Mouse (Mus musculus) olfactory bulb, adult 2 months (tissue): ENCODE results near the gene Cox6a2. TPM values are rescaled to one million over a fixed set of nuclear protein-coding genes. Genes with fewer than 3 reads are reported as not detected.
A peak's percentile ranks its signal among the peaks of the same experiment; 100 is the strongest.

Experiments used
- H3K27ac ChIP-seq: fragments of 200-500 bp; 2 replicates; pipeline ENCODE4 v1.5.1; 2012; ENCODE audit warnings: low read depth, low read length; ENCODE audit not compliant: insufficient read depth
- H3K4me1 ChIP-seq: fragments of 200-500 bp; 2 replicates; pipeline ENCODE4 v1.6.1; 2012; ENCODE audit warnings: low read length; ENCODE audit not compliant: control insufficient read depth, insufficient read depth
- H3K4me3 ChIP-seq: fragments of 200-500 bp; 2 replicates; pipeline ENCODE4 v1.5.1; 2012; ENCODE audit warnings: mild to moderate bottlenecking, low read depth, low read length, moderate library complexity; ENCODE audit not compliant: insufficient read depth
- CTCF ChIP-seq: fragments of 200-500 bp; IDR thresholded peaks from 2 replicates; pipeline ENCODE4 v1.5.1; 2012; ENCODE audit warnings: low read depth, mild to moderate bottlenecking, low read length, moderate library complexity; ENCODE audit not compliant: insufficient read depth
- POLR2A ChIP-seq: fragments of 200-500 bp; IDR thresholded peaks from 2 replicates; pipeline ENCODE4 v1.6.1; 2012; ENCODE audit warnings: mild to moderate bottlenecking, low read depth, low read length, moderate library complexity; ENCODE audit not compliant: insufficient read depth
- WGBS: fragments of 180-500 bp; shearing (Covaris S2); methylation state at CpG from one replicate; pipeline ENCODE4 v1.1.7; 2018; 5-methylcytosine and 5-hydroxymethylcytosine counted together
- polyA plus RNA-seq: library from polyadenylated mRNA; stranded (reverse); fragments of >200 nt; gene quantifications from 2 replicates; pipeline ENCODE4 v1.2.4, GENCODE M21; 2012; ENCODE audit warnings: low replicate concordance; ENCODE audit not compliant: missing spikeins, insufficient read depth, insufficient read length

The Cox6a2 gene
- polyA plus RNA-seq, 1 experiment: not detected

DNA sequence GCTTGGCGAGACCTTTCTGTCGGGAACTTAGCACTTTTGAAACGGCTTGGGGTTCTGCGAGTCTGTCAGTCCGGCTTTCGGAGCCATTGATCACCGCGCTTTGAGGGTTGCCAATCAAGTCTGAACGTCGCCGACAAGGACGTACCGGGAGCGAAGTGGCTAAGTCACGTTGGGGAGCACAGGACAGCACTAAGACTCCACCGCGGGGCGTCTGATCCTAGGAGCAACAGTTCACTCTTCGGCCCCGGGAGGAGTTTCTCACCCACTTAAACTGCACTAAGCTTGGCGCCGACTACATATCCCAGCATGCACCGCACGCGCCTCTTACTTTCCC is 31.4 kb upstream of the Cox6a2 start:
- under 1% methylated on average over 25 of the region's 25 CpGs for WGBS
- peak overlapping the region; percentile 17; the same call in 1 of the 2 replicates for H3K27ac ChIP-seq
- H3K4me3 ChIP-seq: peak overlapping the region; percentile 72
- TF ChIP-seq CTCF (no peak), POLR2A (no peak)
- peaks cover 11% of the 10 kb centered on the region for H3K4me1 ChIP-seq

DNA sequence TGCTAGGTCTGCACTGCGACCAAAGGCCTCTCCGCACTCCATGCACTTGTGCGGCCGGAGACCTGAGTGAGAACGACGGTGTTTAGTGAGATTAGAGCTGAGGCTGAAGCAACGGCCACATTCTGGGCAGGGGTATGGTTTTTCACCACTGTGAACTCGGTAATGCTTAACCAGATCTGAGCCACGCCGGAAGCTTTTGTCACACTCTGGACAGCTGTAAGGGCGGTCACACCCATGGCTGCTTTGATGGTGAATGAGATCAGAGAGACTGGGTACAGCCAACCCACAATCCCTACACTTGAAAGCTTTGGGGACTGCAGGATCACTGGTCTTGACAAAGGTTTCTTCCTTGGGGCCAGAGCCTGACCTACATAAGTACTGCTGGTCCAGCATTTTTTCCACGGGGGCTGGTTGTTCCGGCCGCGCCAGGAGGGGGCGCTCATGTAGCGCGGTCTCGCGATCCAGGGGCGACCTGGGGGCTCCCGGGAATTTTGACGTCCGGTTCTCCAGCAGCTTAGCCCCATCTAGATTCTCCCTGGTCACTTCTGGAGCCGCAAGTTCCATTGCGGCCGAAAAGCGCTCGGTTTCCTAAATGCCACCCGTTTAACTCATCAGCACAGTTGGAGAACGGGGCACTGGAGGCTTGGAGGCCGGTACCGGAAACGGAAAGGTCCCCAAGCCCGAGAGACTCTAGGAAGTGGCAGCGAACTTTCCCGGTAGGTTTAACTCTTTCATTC is 30.8 kb upstream of the Cox6a2 start, which contains the start of gene Armc5:
TSS of gene Armc5 (plus strand) at position 487 of the 737 bp plus-strand sequence.
- WGBS: 23% methylated on average over 37 of the region's 37 CpGs
- peak within 1 kb of the TSS; percentile 72 for H3K4me3 ChIP-seq
- H3K27ac ChIP-seq: peak within 1 kb of the TSS; percentile 87
- peaks cover 11% of the 10 kb centered on the region for H3K4me1 ChIP-seq
- TF ChIP-seq POLR2A: no peak
- peak; percentile 97 for TF ChIP-seq CTCF

DNA sequence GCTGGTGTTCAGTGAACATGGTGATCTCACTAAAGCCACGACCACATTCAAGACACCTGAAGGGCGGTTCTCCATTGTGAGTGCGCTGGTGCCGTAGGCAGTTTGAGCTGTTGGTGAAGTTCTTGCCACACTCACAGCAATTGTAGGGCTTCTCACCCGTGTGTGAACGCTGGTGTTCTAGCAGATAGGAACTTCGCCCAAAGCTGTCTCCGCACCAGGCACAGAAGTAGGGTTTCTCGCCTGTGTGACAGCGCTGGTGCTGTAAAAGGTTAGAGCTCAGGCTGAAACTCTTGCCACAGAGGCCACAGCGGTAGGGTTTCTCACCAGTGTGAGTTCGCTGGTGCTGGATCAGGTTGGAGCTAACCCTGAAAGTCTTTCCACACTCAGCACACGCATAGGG is 30.2 kb upstream of the Cox6a2 start:
- WGBS: 94% methylated on average over 13 of the region's 13 CpGs
- peaks cover 11% of the 10 kb centered on the region for H3K4me1 ChIP-seq
- no peak overlapping the region for H3K27ac ChIP-seq
- TF ChIP-seq POLR2A (no peak), CTCF (no peak)
- H3K4me3 ChIP-seq: no peak overlapping the region

DNA sequence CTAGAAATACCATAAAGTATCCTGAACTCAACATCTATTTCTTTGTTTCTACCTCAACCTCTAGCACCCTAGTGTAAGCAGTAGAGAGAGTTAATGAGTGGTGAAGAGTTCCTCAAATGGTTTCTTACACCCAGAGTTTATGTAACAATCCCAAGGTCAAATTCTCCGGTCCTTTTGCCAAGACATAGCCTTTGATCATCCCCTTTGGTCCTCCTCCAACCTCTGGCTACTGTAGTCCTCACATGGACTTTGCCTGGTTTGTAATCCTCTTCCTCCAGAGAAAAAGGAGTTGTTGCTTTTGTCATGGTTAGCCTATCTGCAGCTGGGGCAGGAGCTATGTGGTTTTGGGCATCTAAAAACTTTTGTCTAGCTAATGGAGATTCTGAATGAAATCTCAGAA is 29.3 kb upstream of the Cox6a2 start:
- Histone ChIP-seq H3K4me1 (peaks cover 11% of the 10 kb centered on the region), H3K27ac (no peak overlapping the region), H3K4me3 (no peak overlapping the region)
- TF ChIP-seq POLR2A: no peak
- TF ChIP-seq CTCF: no peak
- 76% methylated on average over 1 of the region's 1 CpGs for WGBS

DNA sequence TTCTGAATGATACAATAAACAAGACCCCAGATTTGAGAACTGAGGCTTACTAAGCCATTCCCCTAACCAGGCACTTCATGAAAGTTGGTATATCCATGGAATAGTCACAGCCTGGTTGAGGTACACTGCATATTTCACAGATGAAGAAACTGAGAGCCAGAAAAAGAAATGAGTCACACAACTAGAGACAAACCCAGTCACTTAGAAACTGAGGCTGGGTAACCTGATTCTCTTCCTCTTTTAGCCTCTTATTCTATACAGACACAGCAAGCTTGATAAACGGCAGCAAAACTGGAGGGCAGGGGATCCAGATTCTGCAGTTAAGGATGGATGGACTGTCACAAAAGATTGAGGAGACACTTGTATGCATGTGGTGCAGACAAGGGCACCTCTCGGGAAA is 28.6 kb upstream of the Cox6a2 start:
- Histone ChIP-seq H3K4me3 (no peak overlapping the region), H3K4me1 (peaks cover 9% of the 10 kb centered on the region), H3K27ac (no peak overlapping the region)
- WGBS: 94% methylated on average over 2 of the region's 2 CpGs
- no peak for TF ChIP-seq POLR2A
- no peak for TF ChIP-seq CTCF

DNA sequence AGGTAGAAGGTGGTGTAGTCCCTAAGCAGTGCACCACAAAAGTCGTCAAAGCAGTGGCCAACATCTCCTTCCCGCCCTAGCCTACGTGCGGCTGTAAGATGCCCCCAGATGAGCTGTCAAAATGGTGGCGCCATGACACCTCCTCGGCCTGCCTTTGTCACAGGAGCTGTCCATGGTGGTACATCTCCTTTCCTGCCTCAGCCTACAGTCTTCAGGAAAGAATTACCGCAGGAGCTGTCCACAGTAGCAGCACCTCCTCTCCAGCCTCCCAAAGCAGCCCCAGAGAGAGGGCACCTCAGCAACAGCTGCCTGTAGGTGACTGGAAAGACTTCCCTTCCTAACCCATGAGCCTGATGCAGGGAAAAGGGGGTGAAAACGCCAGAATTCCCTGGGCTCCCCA is 25.6 kb upstream of the Cox6a2 start:
- 66% methylated on average over 8 of the region's 8 CpGs for WGBS
- Histone ChIP-seq H3K27ac (no peak overlapping the region), H3K4me3 (no peak overlapping the region), H3K4me1 (peaks cover 5% of the 10 kb centered on the region)
- TF ChIP-seq POLR2A (no peak), CTCF (no peak)

DNA sequence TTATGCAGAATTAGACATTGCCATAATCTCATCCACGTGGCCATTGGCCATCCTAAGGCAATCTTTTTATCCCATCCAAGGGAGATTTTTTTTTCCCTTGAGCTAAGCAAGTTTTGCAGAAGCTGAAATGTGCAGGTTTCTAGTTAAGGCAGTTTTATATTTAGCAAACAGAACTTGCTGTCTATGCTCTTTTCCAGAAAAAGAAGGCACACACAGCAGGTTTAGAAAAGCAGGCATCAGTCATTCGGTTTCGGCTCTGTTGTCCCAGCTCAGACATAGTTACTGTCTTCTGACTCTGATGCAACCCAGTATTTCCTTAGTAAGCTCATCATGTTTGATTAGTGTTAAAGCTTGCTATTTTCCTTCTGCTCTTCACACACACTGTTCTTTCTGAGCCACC is 14.7 kb upstream of the Cox6a2 start:
- 72% methylated on average over 3 of the region's 3 CpGs for WGBS
- TF ChIP-seq POLR2A: no peak
- TF ChIP-seq CTCF: no peak
- no peak overlapping the region for H3K27ac ChIP-seq

DNA sequence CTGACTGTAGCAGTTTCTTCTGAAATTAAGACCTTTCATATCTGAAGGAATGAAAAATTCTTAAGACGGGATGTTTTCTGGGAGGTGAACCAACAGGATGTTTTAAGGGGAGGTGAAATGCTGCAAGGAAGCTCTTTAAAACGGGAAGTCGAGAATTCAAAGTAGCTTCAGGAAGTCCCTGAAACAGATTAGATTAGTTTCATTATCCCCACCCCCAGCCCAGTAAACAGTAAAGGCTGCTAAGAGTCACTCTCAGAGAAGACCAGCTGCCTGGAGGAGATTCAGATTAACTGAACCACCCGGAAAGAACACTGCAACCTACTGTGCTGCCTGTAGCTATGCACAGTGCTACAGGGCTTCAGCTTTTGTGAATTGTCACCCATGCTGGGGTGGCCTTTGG is 13.8 kb upstream of the Cox6a2 start:
- no peak overlapping the region for H3K4me3 ChIP-seq
- H3K4me1 ChIP-seq: no peaks in the 10 kb centered on the region
- H3K27ac ChIP-seq: no peak overlapping the region
- WGBS: 89% methylated on average over 4 of the region's 4 CpGs
- TF ChIP-seq CTCF: no peak
- TF ChIP-seq POLR2A: no peak

More for the DNA sequence above, 14.7 kb upstream of the Cox6a2 start:
- Histone ChIP-seq H3K4me3 (no peak overlapping the region), H3K4me1 (no peaks in the 10 kb centered on the region)

DNA sequence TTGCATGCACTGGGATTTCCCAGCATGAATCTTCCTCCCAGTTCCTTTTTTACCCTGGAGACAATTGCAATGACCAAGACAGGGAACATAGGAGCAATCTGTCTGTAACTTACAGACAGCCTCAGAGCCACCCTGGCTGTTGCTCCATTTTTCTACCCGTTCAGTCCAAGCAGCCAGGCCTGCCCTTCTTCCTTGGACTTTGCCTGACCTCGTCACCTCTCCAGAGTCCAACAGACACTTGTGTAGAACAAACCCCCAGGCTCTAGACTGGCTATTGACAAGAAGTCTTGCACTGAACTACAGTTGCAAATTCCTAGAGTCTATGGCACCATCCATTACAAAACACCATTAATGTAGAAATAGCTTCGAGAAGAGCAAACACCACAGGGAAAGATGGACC is 3.6 kb upstream of the Cox6a2 start:
- TF ChIP-seq CTCF: no peak
- TF ChIP-seq POLR2A: no peak
- Histone ChIP-seq H3K4me3 (no peak overlapping the region), H3K27ac (no peak overlapping the region), H3K4me1 (no peaks in the 10 kb centered on the region)
- 66% methylated on average over 3 of the region's 3 CpGs for WGBS
